Mouse (Mus musculus) small intestine, adult 2 months (tissue): ENCODE data around the gene Csf1. TPM values are rescaled to one million over a fixed set of nuclear protein-coding genes. Genes with fewer than 3 reads are reported as not detected.

ENCODE experiments used
- H3K27ac ChIP-seq: fragments of 200-500 bp; 2 replicates; pipeline ENCODE4 v1.5.1; 2012; ENCODE audit warnings: low read depth, low read length, control low read depth, inconsistent platforms; ENCODE audit not compliant: insufficient read depth
- H3K27me3 ChIP-seq: fragments of 200-500 bp; 2 replicates; pipeline ENCODE4 v1.6.1; 2012; ENCODE audit warnings: mild to moderate bottlenecking, moderate library complexity, low read length, inconsistent platforms; ENCODE audit not compliant: control insufficient read depth, insufficient read depth
- H3K36me3 ChIP-seq: fragments of 200-500 bp; 2 replicates; pipeline ENCODE4 v1.6.1; 2012; ENCODE audit warnings: mild to moderate bottlenecking, low read length, control low read depth, inconsistent platforms; ENCODE audit not compliant: control insufficient read depth, insufficient read depth
- H3K4me1 ChIP-seq: fragments of 200-500 bp; 2 replicates; pipeline ENCODE4 v1.6.1; 2012; ENCODE audit warnings: low read length, inconsistent platforms, mixed read lengths; ENCODE audit not compliant: control insufficient read depth, insufficient read depth, insufficient read length
- H3K4me3 ChIP-seq: fragments of 200-500 bp; 2 replicates; pipeline ENCODE4 v1.5.1; 2012; ENCODE audit warnings: low read depth, mild to moderate bottlenecking, control low read depth, inconsistent platforms, low read length, moderate library complexity
- CTCF ChIP-seq: fragments of 200-500 bp; IDR thresholded peaks from 2 replicates; pipeline ENCODE4 v1.5.1; 2012; ENCODE audit warnings: low read depth, mild to moderate bottlenecking, control low read depth, inconsistent platforms, low read length, moderate library complexity, mixed read lengths; ENCODE audit not compliant: insufficient replicate concordance, insufficient read length; ENCODE audit errors: extremely low read depth
- POLR2A ChIP-seq: fragments of 200-500 bp; IDR thresholded peaks from 2 replicates; pipeline ENCODE4 v1.6.1; 2012; ENCODE audit warnings: low read depth, mild to moderate bottlenecking, control low read depth, inconsistent platforms, low read length, moderate library complexity
- WGBS: fragments of 180-500 bp; shearing (Covaris S2); methylation state at CpG from one replicate; pipeline ENCODE4 v1.1.7; 2018; 5-methylcytosine and 5-hydroxymethylcytosine counted together
- polyA plus RNA-seq: library from polyadenylated mRNA; depleted of rRNA; stranded (reverse); fragments of >200 nt; gene quantifications from 2 replicates; pipeline ENCODE4 v1.2.3, GENCODE M21; 2012

Gene Csf1
- polyA plus RNA-seq, 1 experiment: 9.7 TPM

DNA sequence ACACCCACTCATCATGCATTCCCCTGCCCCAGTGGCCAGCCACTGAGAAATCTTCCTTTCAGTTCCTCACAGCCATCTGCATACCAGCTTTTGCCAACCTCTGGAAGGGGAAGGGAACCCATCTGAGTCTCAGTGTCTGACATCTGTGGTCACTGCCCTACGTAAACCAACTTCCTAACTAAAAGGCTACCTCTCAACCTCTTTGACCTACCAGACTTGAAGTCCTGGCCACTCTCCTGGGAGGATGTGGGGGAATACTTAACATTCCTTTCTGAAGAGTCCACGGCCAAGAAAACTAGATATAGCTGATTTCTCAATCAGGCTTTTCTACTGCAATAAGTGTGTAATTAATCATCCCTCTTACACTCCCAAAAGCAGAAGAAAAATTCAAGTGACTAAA, 54.1 kb downstream of the Csf1 start:
- Histone ChIP-seq H3K4me1 (no peaks in the 10 kb centered on the region), H3K27me3 (no peaks in the 10 kb centered on the region), H3K27ac (no peak overlapping the region), H3K4me3 (no peak overlapping the region), H3K36me3 (no peaks in the 10 kb centered on the region)
- TF ChIP-seq CTCF (no peak), POLR2A (no peak)
- 68% methylated on average over 2 of the region's 2 CpGs for WGBS

DNA sequence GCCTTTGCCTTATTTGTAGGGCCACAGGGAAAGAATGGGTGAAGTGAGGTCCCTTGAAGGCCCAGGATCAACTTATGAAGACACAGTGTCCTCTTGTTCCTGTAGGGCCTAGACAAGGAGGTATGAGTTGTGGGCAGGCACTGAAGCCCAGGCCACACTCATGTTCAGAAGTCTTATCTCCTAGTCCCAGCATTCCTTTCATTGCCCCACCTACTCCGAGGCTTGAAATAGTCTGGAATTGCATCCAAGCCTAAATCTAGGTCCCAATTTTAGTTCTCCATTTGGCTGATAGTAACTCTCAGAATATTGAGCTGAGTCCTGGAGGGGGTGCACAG, 55.9 kb downstream of the Csf1 start:
- Histone ChIP-seq H3K4me3 (no peak overlapping the region), H3K27ac (0 out of 2 replicates have a peak overlapping the region, but pooled peaks have one; percentile 2), H3K36me3 (no peaks in the 10 kb centered on the region), H3K4me1 (peaks cover 3% of the 10 kb centered on the region; the same call in 1 of the 2 replicates), H3K27me3 (no peaks in the 10 kb centered on the region)
- no peak for TF ChIP-seq POLR2A
- TF ChIP-seq CTCF: no peak
- 60% methylated on average over 1 of the region's 1 CpGs for WGBS

GRCm38 (mm10) chr3:107703675-107704370, 56.4 kb downstream of the Csf1 start:
- TF ChIP-seq POLR2A (no peak), CTCF (no peak)
- WGBS: 80% methylated on average over 7 of the region's 7 CpGs

DNA sequence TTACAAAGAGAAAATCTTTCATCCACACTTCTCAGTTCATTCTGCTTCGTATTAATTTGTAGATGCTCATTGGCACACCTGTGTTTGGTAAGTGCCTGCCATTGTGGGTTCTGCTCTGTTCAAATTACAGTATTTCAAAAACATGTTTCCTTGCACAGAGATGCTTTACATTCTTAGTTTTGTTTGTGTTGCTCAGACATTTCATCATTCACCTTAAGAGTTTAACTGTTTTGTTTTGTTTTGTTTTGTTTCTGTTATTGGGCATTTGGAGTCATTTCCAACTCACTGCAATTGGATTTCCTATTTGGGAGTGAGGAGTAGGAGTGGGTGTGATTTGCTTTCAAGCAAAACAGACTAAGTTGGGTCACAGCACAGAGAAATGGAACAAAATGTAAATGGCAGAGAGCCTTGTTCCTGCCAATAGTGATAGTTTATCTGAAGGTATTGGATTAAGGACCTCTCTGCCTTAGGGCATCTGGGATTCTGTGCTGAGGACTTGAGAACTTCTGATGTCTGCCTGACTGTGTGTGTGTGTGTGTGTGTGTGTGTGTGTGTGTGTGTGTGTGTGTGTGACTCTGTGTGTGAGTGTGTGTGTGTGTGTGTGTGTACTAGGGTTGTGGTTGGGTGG, 58.4 kb downstream of the Csf1 start:
- no peaks in the 10 kb centered on the region for H3K36me3 ChIP-seq
- no peaks in the 10 kb centered on the region for H3K27me3 ChIP-seq
- no peak overlapping the region for H3K27ac ChIP-seq
- TF ChIP-seq POLR2A (no peak), CTCF (no peak)
- H3K4me1 ChIP-seq: peaks cover 11% of the 10 kb centered on the region; the same call in 1 of the 2 replicates
- H3K4me3 ChIP-seq: no peak overlapping the region
- WGBS: 80% methylated on average over 1 of the region's 1 CpGs

More at GRCm38 (mm10) chr3:107703675-107704370, 56.4 kb downstream of the Csf1 start:
- 0 out of 2 replicates have a peak overlapping the region, but pooled peaks have one; percentile 2 for H3K27ac ChIP-seq
- H3K4me3 ChIP-seq: no peak overlapping the region
- peaks cover 7% of the 10 kb centered on the region; the same call in 1 of the 2 replicates for H3K4me1 ChIP-seq
- H3K27me3 ChIP-seq: no peaks in the 10 kb centered on the region
- no peaks in the 10 kb centered on the region for H3K36me3 ChIP-seq

DNA sequence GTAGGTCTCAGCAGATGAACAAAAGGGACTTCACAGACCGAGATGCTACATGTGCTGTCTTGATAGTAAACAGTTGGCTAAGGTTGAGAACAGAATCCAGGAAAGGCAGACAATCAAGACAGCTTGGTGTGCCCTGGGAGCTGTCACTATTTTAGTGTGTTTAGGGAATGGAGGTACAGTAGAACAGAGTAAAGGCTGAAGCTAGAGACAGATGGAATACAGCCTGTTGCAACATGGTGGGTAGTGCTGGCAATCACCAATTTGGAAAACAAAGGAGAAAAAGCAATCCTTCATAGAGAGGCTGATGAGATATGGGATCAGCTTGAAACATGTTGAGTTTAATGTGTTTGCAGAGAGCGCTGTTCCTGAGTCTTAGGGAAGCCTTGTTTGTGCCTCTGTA, 59.6 kb downstream of the Csf1 start:
- no peaks in the 10 kb centered on the region for H3K27me3 ChIP-seq
- H3K36me3 ChIP-seq: no peaks in the 10 kb centered on the region
- no peak overlapping the region for H3K4me3 ChIP-seq
- no peak overlapping the region for H3K27ac ChIP-seq
- peaks cover 14% of the 10 kb centered on the region; the same call in 1 of the 2 replicates for H3K4me1 ChIP-seq
- 95% methylated on average over 2 of the region's 2 CpGs for WGBS
- TF ChIP-seq CTCF (no peak), POLR2A (no peak)

DNA sequence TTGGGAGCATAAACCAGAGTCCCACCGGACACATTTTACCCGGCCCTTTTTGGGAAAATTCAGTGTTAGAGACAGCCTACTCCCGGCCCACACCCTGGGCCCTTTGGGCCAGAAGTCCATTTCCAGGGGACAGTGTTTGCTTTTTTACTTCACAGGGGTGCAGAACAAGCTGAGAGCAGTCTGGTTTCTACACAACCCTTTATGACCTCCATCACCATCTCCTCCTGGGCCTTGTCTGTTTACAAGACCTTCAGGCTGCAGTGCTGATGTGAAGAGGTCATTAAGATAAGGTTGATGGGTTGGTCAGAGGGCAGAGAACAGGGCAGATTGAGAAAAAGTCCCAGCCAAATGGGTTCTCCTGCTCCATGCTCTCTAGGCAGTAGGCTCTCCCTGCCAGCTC, 63.4 kb downstream of the Csf1 start:
- H3K4me3 ChIP-seq: no peak overlapping the region
- 25% methylated on average over 3 of the region's 3 CpGs for WGBS
- TF ChIP-seq CTCF (no peak), POLR2A (no peak)
- no peaks in the 10 kb centered on the region for H3K27me3 ChIP-seq
- H3K4me1 ChIP-seq: peaks cover 17% of the 10 kb centered on the region; the same call in 1 of the 2 replicates
- H3K27ac ChIP-seq: peak overlapping the region; percentile 53; the same call in 1 of the 2 replicates
- no peaks in the 10 kb centered on the region; the same call in 1 of the 2 replicates for H3K36me3 ChIP-seq
